In the genomic region with DNA sequence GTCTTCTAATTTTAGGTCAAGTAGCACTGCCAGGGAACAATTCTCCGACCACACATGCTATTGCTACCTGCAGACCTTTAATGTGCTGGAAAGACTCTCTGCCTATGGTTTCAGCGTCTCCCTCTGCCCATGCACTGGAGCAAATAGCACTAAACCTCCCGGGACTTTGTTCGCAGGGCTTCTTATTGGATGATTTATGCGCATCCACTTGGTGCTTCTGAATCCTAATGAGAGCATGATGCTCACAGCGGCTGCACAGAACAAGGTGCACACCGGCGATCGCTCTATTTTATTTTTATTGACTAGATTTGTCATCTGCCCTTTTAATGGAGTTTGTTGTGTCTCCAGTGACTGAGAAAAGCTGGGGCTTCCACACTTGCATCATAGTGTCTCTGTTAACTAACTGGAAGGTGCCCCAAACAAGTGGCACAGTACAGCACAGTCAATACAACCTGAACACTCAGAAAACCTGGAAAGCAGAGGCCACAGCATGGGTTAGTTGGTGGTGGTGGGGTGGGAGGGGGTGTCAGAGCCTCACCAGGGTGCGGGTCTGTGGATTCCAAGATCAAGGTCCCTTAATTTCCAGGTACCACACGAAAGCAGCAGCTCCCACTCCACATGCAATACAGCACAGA, we compare ENCODE assay signal across 25 mouse cellular contexts.
DNase-seq lines count a peak whose midpoint lies in the region; ATAC-seq and TF ChIP-seq lines count a peak whose summit lies in the region.
"Had no signal": no experiment of that assay in that cellular context is flagged by ENCODE, and none has a peak within 500 bp of the region (broad histone marks: within the 10 kb centered on the region; RNA-seq: fewer than 3 reads in every experiment).

No protein-coding gene starts in this region.

- no peak overlapping the region for H3K9ac ChIP-seq in midbrain, postnatal 0 days (replicated peaks; ENCODE audit: low read length, poor library complexity, severe bottlenecking)
- no peak overlapping the region for H3K9ac ChIP-seq in neural tube, embryonic 13.5 days
- H3K9ac ChIP-seq: embryonic facial prominence, embryonic 12.5 days; heart, embryonic 15.5 days; kidney, embryonic 15.5 days; limb, embryonic 12.5 days; liver, embryonic 13.5 days; lung, embryonic 14.5 days had no signal

- no peak overlapping the region for H3K4me3 ChIP-seq in midbrain, embryonic 10.5 days
- H3K4me3 ChIP-seq in midbrain, postnatal 0 days (ENCODE audit: low read depth, low read length): no peak overlapping the region
- no peak overlapping the region for H3K4me3 ChIP-seq in neural tube, embryonic 13.5 days
- H3K4me3 ChIP-seq: embryonic facial prominence, embryonic 12.5 days; erythroblast, embryonic 14.5 days; heart, adult 2 months; heart, embryonic 15.5 days; kidney, embryonic 15.5 days; limb, embryonic 12.5 days; liver, embryonic 13.5 days had no signal

- H3K27ac ChIP-seq in midbrain, embryonic 10.5 days (replicated peaks): no peak overlapping the region
- no peak overlapping the region for H3K27ac ChIP-seq in midbrain, postnatal 0 days (ENCODE audit: low read depth, low read length)
- H3K27ac ChIP-seq in neural tube, embryonic 13.5 days (replicated peaks): no peak overlapping the region
- H3K27ac ChIP-seq: embryonic facial prominence, embryonic 12.5 days; heart, adult 2 months; heart, embryonic 15.5 days; kidney, embryonic 15.5 days; limb, embryonic 12.5 days; liver, embryonic 13.5 days had no signal

- H3K4me1 ChIP-seq in midbrain, embryonic 10.5 days: peaks cover 9% of the 10 kb centered on the region; the same call in 1 of the 2 replicates
- H3K4me1 ChIP-seq in midbrain, postnatal 0 days (ENCODE audit: insufficient read depth, low read length): no peaks in the 10 kb centered on the region
- peaks cover 11% of the 10 kb centered on the region for H3K4me1 ChIP-seq in neural tube, embryonic 13.5 days (replicated peaks)
- H3K4me1 ChIP-seq: embryonic facial prominence, embryonic 12.5 days; heart, embryonic 15.5 days; kidney, embryonic 15.5 days; limb, embryonic 12.5 days; liver, embryonic 13.5 days had no signal

- ATAC-seq in midbrain, postnatal 0 days (ENCODE audit: low FRiP score): no peak
- peak; percentile 61; the same call in 1 of the 2 replicates for ATAC-seq in neural tube, embryonic 13.5 days (ENCODE audit: low read depth)
- ATAC-seq: intestine, postnatal 0 days; Patski had no signal

- H3K4me2 ChIP-seq in midbrain, postnatal 0 days (ENCODE audit: low read depth, low read length, poor library complexity, severe bottlenecking): no peak overlapping the region
- H3K4me2 ChIP-seq in neural tube, embryonic 13.5 days: no peak overlapping the region
- H3K4me2 ChIP-seq: embryonic facial prominence, embryonic 12.5 days; heart, embryonic 15.5 days; kidney, embryonic 15.5 days; limb, embryonic 12.5 days; liver, embryonic 13.5 days; lung, embryonic 14.5 days had no signal

- DNase-seq in embryo, embryonic 10.5 days (ENCODE audit: low spot score): peak; percentile 17
- DNase-seq in embryo, embryonic 10 days (ENCODE audit: low spot score): no peak
- DNase-seq in midbrain, embryonic 10.5 days (ENCODE audit: low spot score): peak; percentile 13
- no peak for DNase-seq in midbrain, postnatal 0 days (ENCODE audit: low spot score)
- DNase-seq in mesoderm, embryonic 11.5 days (ENCODE audit: low read depth, low spot score): peak; percentile 19
- no peak for DNase-seq in cerebellum, adult 18-20 months
- no peak for DNase-seq in spleen, postnatal 4 days (ENCODE audit: low spot score in 2 of 2)
- DNase-seq: adrenal gland, postnatal 14 days; cerebellum, adult 11 months; cerebellum, postnatal 36 days; gastrocnemius, postnatal 10 days; heart, adult 2 months; kidney, postnatal 4 days; liver, embryonic 13.5 days; lung, embryonic 14.5 days; lung, postnatal 36 days; thymus, adult 2 months had no signal

- H3K36me3 ChIP-seq in midbrain, embryonic 10.5 days: no peaks in the 10 kb centered on the region
- H3K36me3 ChIP-seq in midbrain, postnatal 0 days (ENCODE audit: insufficient read depth, low read length): no peaks in the 10 kb centered on the region
- H3K36me3 ChIP-seq in neural tube, embryonic 13.5 days: no peaks in the 10 kb centered on the region
- H3K36me3 ChIP-seq: embryonic facial prominence, embryonic 12.5 days; heart, embryonic 15.5 days; kidney, embryonic 15.5 days; limb, embryonic 12.5 days; liver, embryonic 13.5 days had no signal

- 79% methylated on average over 11 of the region's 11 CpGs for WGBS in midbrain, embryonic 10.5 days
- 46% methylated on average over 11 of the region's 11 CpGs for WGBS in midbrain, postnatal 0 days
- 42% methylated on average over 11 of the region's 11 CpGs for WGBS in neural tube, embryonic 13.5 days

- TF ChIP-seq CTCF in midbrain, postnatal 0 days (IDR thresholded peaks at IDR 0.05): no peak

- no peaks in the 10 kb centered on the region for H3K9me3 ChIP-seq in midbrain, embryonic 10.5 days (replicated peaks)
- no peaks in the 10 kb centered on the region for H3K9me3 ChIP-seq in midbrain, postnatal 0 days (ENCODE audit: low read length)
- H3K9me3 ChIP-seq in neural tube, embryonic 13.5 days: no peaks in the 10 kb centered on the region
- H3K9me3 ChIP-seq: embryonic facial prominence, embryonic 12.5 days; heart, embryonic 15.5 days; kidney, embryonic 15.5 days; limb, embryonic 12.5 days; liver, embryonic 13.5 days had no signal

- H3K27me3 ChIP-seq in midbrain, embryonic 10.5 days (ENCODE audit: low read depth, poor library complexity, severe bottlenecking): no peaks in the 10 kb centered on the region
- no peaks in the 10 kb centered on the region for H3K27me3 ChIP-seq in midbrain, postnatal 0 days (ENCODE audit: insufficient read depth, low read length)
- no peaks in the 10 kb centered on the region for H3K27me3 ChIP-seq in neural tube, embryonic 13.5 days
- H3K27me3 ChIP-seq: embryonic facial prominence, embryonic 12.5 days; heart, embryonic 15.5 days; kidney, embryonic 15.5 days; limb, embryonic 12.5 days; liver, embryonic 13.5 days had no signal

Comparison
In these comparisons a context has a peak if more than half of its experiments do, and no peak if none do; other contexts are left out.
1. DNase-seq: peak in embryo, embryonic 10.5 days (single experiment), midbrain, embryonic 10.5 days (single experiment) and mesoderm, embryonic 11.5 days (single experiment); none in embryo, embryonic 10 days (single experiment), midbrain, postnatal 0 days (single experiment), cerebellum, adult 18-20 months (0 of 2) and spleen, postnatal 4 days (0 of 2).